Mouse (Mus musculus): ENCODE results near the gene Rbm12b1.
A peak's percentile ranks its signal among the peaks of the same experiment; 100 is the strongest.
"Not testable (repeated sequence)": the region's sequence is repeated elsewhere in the genome, so short reads cannot be mapped to it uniquely, and the experiment has no call there.

The Rbm12b1 gene

DNA sequence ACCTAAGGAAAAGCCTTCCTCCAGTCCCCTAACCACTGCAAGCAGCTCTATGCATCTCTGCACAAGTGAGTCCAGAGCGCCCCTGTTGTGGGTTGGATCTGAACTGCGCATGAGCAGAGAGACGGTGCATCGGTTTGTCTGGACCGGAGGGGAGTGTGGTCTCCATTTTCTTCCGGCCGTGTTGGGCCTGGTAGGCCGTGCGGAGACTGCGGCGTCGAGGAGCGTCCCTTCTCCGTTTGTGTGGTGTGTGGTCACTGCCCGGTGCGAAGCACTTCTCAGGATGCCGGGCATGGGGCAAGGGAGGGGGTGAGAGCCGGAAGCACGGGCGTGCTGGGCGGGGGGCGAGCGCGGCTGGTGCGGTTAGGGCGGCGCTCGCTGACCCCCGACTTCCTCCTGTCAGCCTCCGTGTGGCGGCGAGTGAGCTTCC lies at the start of gene Rbm12b1:
TSS of gene Rbm12b1 (plus strand) at position 124 of the 427 bp plus-strand sequence.
- DNase-seq (ENCODE audit: low spot score) = peak; percentile 65

DNA sequence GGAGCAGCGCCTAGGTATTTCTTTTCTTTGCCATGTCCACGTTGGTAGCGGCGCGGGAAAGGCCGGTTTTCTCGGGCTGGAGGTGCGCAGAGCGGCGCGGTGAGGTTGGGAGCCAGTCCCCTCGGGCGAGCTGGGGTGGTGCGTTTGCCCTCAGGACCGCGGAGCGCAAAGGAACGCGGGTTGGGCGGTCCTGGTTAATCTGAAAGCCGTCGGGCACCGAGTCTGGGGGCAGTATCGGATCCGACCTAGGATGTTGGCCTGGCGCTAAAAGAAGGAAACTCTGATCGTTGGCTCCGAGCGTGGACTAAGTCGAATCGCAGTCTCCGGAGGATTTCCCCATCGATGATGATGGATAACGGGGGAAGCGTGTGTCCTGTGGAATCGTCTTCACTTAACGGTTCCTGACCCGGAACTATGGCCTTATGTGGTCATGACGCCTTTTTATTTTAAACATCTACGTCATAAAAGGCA lies 563 bp downstream of the Rbm12b1 start:
- not testable (repeated sequence) for DNase-seq (ENCODE audit: low spot score)

DNA sequence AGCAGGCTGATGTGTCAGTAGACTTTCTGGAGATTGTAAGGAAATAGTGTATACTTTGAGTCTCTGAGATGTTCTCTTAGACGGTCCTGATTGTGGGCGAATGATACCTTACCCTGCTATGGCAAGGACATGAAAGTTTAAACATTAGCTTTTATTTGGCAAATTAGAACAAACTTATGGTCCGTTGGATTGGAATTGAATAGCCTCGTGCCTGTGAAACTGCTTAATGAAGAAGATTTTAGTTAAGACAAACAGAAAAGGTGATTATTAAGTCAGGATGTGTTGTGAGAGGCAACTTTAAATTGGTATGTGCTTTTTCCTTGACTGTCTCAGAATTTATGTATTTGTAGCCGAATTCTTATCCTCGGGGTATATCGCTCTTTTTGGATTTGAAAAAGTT lies 1.5 kb downstream of the Rbm12b1 start:
- DNase-seq (ENCODE audit: low spot score) = not testable (repeated sequence)

DNA sequence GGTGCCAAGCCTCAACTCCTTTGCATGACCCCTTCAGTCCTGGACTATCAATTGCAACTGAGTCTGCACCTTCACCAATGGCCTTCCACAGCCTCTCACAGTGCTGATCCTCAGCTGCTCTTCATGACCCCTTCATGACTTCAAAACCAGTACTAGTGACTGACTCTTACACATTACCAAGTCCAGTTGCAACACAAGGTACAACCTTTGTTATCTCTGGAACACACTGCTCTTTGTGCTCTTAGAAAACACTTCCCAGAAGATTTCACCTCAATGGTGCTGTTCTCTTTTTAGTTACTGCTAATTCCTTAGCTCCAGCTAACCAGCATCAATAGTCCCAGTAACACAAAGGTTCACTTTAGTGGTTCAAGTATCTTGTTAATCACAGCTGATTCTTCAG lies 7.6 kb downstream of the Rbm12b1 start:
- no peak for DNase-seq (ENCODE audit: low spot score)

DNA sequence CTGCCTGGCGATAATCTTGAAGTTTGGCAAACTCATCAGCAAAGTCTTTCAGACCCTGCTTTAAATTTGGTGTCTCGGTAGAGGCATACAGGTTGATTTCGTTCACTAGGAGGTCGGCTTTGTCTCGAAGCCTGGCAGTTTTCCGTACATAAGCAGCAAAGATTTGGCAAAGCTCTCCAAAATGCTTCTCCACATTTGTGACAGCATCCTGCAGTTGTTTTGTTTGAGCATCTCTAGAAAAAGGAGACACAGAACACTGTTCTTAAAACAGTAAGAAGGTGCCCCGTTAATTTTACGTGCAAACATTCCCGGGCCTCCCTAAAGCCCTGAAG lies 30.9 kb downstream of the Rbm12b1 start:
- no peak for DNase-seq (ENCODE audit: low spot score)

DNA sequence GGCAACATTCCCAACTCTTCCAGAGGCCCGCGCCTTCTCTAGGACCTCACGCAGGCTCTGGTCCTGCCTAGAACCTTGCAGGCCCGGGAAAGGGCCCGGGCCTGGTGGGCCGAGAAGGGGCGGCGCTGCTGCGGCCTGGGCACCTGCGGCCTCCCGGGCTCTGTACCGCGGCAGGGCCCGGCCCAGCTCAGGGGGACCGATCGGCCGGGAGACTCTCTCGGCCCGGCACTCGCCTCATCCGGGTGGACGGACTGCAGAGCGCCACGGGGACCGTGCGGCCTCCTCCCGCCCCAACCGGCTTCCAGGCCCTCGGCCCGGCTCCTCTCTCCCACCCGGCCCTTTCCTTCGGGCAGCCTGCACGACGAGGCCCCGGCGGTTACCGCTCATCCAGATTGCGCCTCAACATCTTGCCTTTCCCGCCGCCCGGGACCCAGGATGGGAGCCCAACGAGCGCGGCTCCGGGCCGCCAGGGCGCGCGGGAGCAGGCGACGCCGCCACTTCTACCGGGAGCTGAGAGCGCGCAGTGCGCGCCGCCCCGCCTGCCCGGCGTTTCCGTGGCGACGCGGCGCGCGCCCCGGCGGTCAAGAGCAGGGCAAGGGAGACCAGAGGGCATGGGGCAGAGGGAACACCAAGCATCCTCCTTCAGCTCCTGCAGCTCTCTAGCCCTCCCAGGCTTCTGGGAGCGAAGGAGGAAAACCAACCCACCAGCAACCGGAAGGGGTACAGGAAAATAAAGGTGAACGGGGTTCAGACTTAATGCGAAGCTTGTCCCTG lies 31.4 kb downstream of the Rbm12b1 start, which contains the start of gene Fam92a:
TSS of gene Fam92a (minus strand) at position 698 of the 774 bp plus-strand sequence.
- no peak for DNase-seq (ENCODE audit: low spot score)

DNA sequence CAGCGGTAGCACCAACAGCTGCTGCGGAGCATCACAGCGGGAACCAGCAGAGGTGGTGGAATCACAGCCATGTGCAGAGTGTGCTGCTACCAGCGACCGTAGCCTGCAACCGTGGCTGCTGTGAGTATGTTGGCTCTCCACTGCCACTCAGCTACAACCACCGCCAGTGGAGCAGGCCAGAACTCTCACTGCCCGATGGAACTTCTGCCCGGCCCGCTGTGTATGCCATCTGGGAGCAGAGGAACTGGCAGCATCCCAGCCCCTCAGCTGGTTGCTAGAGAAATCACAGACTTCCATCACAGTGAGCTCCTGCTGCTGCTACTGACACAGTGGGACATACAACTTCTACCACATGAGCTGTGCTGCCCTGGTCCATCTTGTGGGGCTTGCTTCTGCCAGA lies 38.9 kb downstream of the Rbm12b1 start:
- peak; percentile 40 for DNase-seq (ENCODE audit: low spot score)
